Mouse (Mus musculus) MEL-GATA-1-ER (cell line): ENCODE measurements at regions not wholly inside any gene's neighbourhood (a gene's known extent, or its start where the extent isn't known, plus 50 kb on each side); places are given as distances from the start of the nearest gene placed in this dataset.

Experiments used
- DNase-seq: peaks from one replicate; pipeline ENCODE4 v3.0.0-alpha.2; 2012; ENCODE audit warnings: low read depth; ENCODE audit errors: extremely low read depth

- DNase-seq: no peak
Observed at GRCm38 (mm10) chr3:156414431-156415427, 146.9 kb upstream of the Negr1 start.

DNA sequence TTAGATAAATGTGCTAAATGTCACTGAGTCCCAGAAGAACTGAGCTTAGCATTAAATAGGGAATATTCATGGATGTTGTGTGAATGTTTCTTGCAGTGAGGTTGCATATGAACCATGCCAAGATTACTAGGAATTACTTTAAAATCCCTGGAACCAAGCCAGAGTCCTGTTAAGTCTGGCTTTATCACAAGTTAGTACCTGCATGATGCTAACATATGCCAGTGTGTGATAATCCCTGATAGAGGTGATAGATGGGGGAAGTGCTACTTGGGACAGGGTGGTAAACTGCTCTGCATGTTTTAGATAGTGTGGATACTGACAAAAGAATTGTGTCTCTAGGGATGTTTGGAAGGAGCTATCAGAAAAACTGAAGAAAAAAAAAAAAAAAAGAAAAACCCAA, 143.5 kb upstream of the Negr1 start:
- no peak for DNase-seq

- DNase-seq: no peak
Observed at GRCm38 (mm10) chr3:156423100-156423499, 138.5 kb upstream of the Negr1 start.

DNA sequence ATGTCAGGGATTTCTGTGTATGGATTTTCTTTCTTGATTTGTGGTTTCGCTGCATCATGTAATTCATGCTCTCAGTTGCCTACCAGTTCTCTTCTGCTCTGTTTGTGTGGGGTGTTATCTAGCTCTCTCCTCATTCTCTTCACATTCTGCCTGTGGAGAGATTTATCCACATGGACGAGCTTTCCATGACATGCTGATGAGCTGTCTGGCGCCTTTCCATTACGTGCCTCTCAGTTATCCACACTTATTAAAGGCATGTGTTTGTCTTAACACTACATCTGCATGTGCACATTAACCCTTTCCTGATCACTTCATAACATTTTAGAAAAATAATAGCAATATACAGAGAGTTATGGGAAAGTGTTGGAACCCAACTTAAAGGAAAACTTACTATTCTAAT, 106.6 kb upstream of the Negr1 start:
- DNase-seq: no peak

DNA sequence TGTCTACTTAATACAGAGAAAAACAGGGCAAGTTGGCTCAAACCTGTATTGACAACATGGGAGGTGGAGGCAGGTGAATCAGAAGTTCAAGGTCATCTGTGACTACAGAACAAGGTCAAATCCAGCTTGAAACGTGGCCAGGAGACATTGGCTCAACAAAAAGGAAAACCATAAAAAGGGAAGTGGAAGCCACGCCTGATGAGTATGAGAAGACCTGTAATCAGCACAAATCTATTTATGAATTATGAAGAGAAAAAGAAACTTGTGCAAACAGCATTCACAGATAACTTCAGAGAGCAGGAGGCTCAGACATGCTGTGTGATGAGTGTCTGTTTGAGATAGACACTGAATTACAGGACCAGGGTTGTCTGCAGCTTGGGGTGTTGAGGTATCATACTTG, 98.3 kb upstream of the Negr1 start:
- no peak for DNase-seq

DNA sequence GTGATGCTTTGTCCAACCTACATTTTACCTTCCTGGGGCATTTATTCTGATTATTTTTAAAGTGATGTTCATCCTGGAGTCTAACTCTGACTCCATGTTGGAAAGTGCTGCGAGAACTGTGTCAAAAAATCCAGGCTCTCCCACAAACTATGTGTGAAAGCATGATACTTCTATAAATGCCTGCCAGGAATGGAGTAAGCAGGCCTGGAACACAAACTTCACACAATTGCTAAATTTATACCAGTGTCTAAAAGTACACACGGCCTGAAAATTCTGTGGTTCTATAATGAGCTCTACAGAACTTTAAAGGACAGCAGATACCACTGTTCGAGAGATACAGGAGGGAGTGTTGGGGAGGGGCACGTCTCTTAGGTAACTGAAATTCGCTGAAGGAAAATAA, 96.0 kb upstream of the Negr1 start:
- no peak for DNase-seq

- DNase-seq: no peak
Observed at GRCm38 (mm10) chr3:156472665-156473064, 88.9 kb upstream of the Negr1 start.
